Mouse (Mus musculus) left cerebral cortex, postnatal 10 days (tissue): ENCODE measurements at regions not wholly inside any gene's neighbourhood (a gene's known extent, or its start where the extent isn't known, plus 50 kb on each side); places are given as distances from the start of the nearest gene placed in this dataset.
A peak's percentile ranks its signal among the peaks of the same experiment; 100 is the strongest.

ENCODE experiments used
- DNase-seq, 2 experiments: peaks; one replicate each; pipeline ENCODE4 v3.0.0; 2021 to 2022; ENCODE audit warnings: low spot score in 2 of 2, mixed read lengths in 1 of 2; ENCODE audit errors: extremely low spot score in 1 of 2
- intact Hi-C: fragments of 180-260 bp; cut with DNase I; formaldehyde crosslinking; loops from one replicate; pipeline ENCODE4 v1.15.1; 2025

- intact Hi-C loops, result loop anchor here (10.0 kb wide), 1 partner anchor 265 kb away; no protein-coding TSS in a partner anchor
- no peak for DNase-seq
Measured at GRCm38 (mm10) chr16:9279726-9280125, 449.8 kb downstream of the 1810013L24Rik start.

GRCm38 (mm10) chr16:9280431-9280830, 450.5 kb downstream of the 1810013L24Rik start:
- DNase-seq, result no peak

GRCm38 (mm10) chr16:9280931-9281330, 451.0 kb downstream of the 1810013L24Rik start:
- intact Hi-C loops, result no loop called here
- DNase-seq, result peak; percentile 74 to 78

More at GRCm38 (mm10) chr16:9280431-9280830, 450.5 kb downstream of the 1810013L24Rik start:
- intact Hi-C loops, result no loop called here

GRCm38 (mm10) chr16:9284423-9284822, 454.5 kb downstream of the 1810013L24Rik start:
- no peak for DNase-seq
- intact Hi-C loops, result no loop called here

GRCm38 (mm10) chr16:9285921-9286320, 456.0 kb downstream of the 1810013L24Rik start:
- intact Hi-C loops, result no loop called here
- DNase-seq, result no peak

- intact Hi-C loops, result no loop called here
- no peak for DNase-seq
Measured at GRCm38 (mm10) chr16:9287557-9287956, 457.7 kb downstream of the 1810013L24Rik start.

- intact Hi-C loops, result no loop called here
Measured at GRCm38 (mm10) chr16:9291356-9292020, 461.6 kb downstream of the 1810013L24Rik start.

GRCm38 (mm10) chr16:9303134-9303533, 473.2 kb downstream of the 1810013L24Rik start:
- no peak for DNase-seq
- intact Hi-C loops, result loop anchor here (10.0 kb wide), 1 partner anchor 692 kb away; the partner anchor contains the start of gene Grin2a

More at GRCm38 (mm10) chr16:9291356-9292020, 461.6 kb downstream of the 1810013L24Rik start:
- DNase-seq, result no peak

- peak in 1 of 2 experiments; percentile 11 for DNase-seq
- intact Hi-C loops, result loop anchor here (10.0 kb wide), 1 partner anchor 691 kb away; the partner anchor contains the start of gene Grin2a
Measured at GRCm38 (mm10) chr16:9304079-9304478, 474.2 kb downstream of the 1810013L24Rik start.

- no peak for DNase-seq
- intact Hi-C loops, result no loop called here
Measured at GRCm38 (mm10) chr16:9310744-9311143, 480.8 kb downstream of the 1810013L24Rik start.

GRCm38 (mm10) chr16:9335626-9336025, 505.7 kb downstream of the 1810013L24Rik start:
- intact Hi-C loops, result no loop called here
- DNase-seq, result no peak

- intact Hi-C loops, result no loop called here
- DNase-seq, result peak in 1 of 2 experiments; percentile 5
Measured at GRCm38 (mm10) chr16:9336063-9336462, 506.2 kb downstream of the 1810013L24Rik start.

GRCm38 (mm10) chr16:9339456-9339855, 509.6 kb downstream of the 1810013L24Rik start:
- no peak for DNase-seq
- intact Hi-C loops, result no loop called here

- no peak for DNase-seq
- intact Hi-C loops, result no loop called here
Measured at GRCm38 (mm10) chr16:9341245-9341644, 511.3 kb downstream of the 1810013L24Rik start.

- intact Hi-C loops, result no loop called here
- DNase-seq, result no peak
Measured at GRCm38 (mm10) chr16:9353811-9354210, 523.9 kb downstream of the 1810013L24Rik start.

GRCm38 (mm10) chr16:9354331-9355030, 524.6 kb downstream of the 1810013L24Rik start:
- no peak for DNase-seq
- intact Hi-C loops, result no loop called here

- intact Hi-C loops, result no loop called here
Measured at GRCm38 (mm10) chr16:9358651-9359050, 528.8 kb downstream of the 1810013L24Rik start.

GRCm38 (mm10) chr16:9359399-9360135, 529.7 kb downstream of the 1810013L24Rik start:
- DNase-seq, result no peak
- intact Hi-C loops, result no loop called here

More at GRCm38 (mm10) chr16:9358651-9359050, 528.8 kb downstream of the 1810013L24Rik start:
- no peak for DNase-seq

GRCm38 (mm10) chr16:9360741-9361255, 530.9 kb downstream of the 1810013L24Rik start:
- no peak for DNase-seq

More at GRCm38 (mm10) chr16:9360741-9361255, 530.9 kb downstream of the 1810013L24Rik start:
- intact Hi-C loops, result no loop called here
